Mouse (Mus musculus): ENCODE data around the gene Stra8. TPM values are rescaled to one million over a fixed set of nuclear protein-coding genes. Genes with fewer than 3 reads are reported as not detected.

Gene Stra8
- polyA plus RNA-seq, 1 experiment from 2014 or later = not detected

GRCm38 (mm10) chr6:34906661-34907060 is 13.3 kb upstream of the Stra8 start:
- 92% methylated on average over 4 of the region's 4 CpGs for WGBS
- no peak for DNase-seq (ENCODE audit: extremely low spot score, low spot score)
- H3K9me3 ChIP-seq = no peaks in the 10 kb centered on the region
- H3K27ac ChIP-seq = no peak overlapping the region
- peaks cover 31% of the 10 kb centered on the region for H3K4me1 ChIP-seq
- H3K4me3 ChIP-seq = no peak overlapping the region
- peaks cover 73% of the 10 kb centered on the region for H3K36me3 ChIP-seq (replicated peaks)
- H3K27me3 ChIP-seq (ENCODE audit: poor library complexity, severe bottlenecking) = no peaks in the 10 kb centered on the region

DNA sequence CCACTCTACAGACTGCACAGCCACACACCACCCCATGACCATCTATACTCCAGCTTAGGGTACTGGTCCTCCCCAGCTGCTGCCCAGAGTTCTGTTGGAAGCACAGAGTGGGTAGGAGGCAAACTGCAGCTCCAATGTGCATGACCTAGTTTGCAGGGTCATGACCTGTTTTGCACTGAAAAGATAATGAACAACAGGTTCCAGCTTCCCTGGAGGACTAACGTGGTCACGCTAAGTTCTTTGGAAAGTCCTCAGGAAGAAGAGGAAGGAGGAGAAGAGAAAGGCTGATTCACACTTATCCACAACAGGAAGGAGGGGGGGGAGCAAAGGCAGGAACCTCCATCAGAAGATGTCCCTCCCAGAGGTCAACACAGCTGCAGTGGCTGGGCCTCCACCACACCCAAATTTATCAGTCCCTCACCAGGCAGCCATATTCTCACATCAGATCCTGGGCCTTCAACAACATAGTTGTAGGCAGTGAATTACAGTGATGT is 12.8 kb upstream of the Stra8 start:
- Histone ChIP-seq H3K27ac (no peak overlapping the region), H3K36me3 (replicated peaks) (peaks cover 68% of the 10 kb centered on the region), H3K27me3 (ENCODE audit: poor library complexity, severe bottlenecking) (no peaks in the 10 kb centered on the region), H3K9me3 (no peaks in the 10 kb centered on the region), H3K4me1 (peaks cover 29% of the 10 kb centered on the region), H3K4me3 (no peak overlapping the region)
- 64% methylated on average over 2 of the region's 2 CpGs for WGBS
- DNase-seq (ENCODE audit: extremely low spot score, low spot score) = no peak

GRCm38 (mm10) chr6:34907696-34908260 is 12.2 kb upstream of the Stra8 start:
- Histone ChIP-seq H3K4me1 (peaks cover 28% of the 10 kb centered on the region), H3K27ac (0 out of 2 replicates have a peak overlapping the region, but pooled peaks have one; percentile 16), H3K27me3 (ENCODE audit: poor library complexity, severe bottlenecking) (no peaks in the 10 kb centered on the region), H3K36me3 (replicated peaks) (peaks cover 62% of the 10 kb centered on the region), H3K9me3 (no peaks in the 10 kb centered on the region), H3K4me3 (no peak overlapping the region)
- DNase-seq (ENCODE audit: extremely low spot score, low spot score) = no peak
- 87% methylated on average over 18 of the region's 18 CpGs for WGBS

GRCm38 (mm10) chr6:34909631-34910345 is 10.2 kb upstream of the Stra8 start:
- Histone ChIP-seq H3K36me3 (replicated peaks) (peaks cover 41% of the 10 kb centered on the region), H3K27me3 (ENCODE audit: poor library complexity, severe bottlenecking) (no peaks in the 10 kb centered on the region), H3K4me1 (peaks cover 28% of the 10 kb centered on the region), H3K9me3 (no peaks in the 10 kb centered on the region), H3K4me3 (peak overlapping the region; percentile 82), H3K27ac (peak overlapping the region; percentile 92)
- 54% methylated on average over 8 of the region's 8 CpGs for WGBS
- no peak for DNase-seq (ENCODE audit: extremely low spot score, low spot score)

DNA sequence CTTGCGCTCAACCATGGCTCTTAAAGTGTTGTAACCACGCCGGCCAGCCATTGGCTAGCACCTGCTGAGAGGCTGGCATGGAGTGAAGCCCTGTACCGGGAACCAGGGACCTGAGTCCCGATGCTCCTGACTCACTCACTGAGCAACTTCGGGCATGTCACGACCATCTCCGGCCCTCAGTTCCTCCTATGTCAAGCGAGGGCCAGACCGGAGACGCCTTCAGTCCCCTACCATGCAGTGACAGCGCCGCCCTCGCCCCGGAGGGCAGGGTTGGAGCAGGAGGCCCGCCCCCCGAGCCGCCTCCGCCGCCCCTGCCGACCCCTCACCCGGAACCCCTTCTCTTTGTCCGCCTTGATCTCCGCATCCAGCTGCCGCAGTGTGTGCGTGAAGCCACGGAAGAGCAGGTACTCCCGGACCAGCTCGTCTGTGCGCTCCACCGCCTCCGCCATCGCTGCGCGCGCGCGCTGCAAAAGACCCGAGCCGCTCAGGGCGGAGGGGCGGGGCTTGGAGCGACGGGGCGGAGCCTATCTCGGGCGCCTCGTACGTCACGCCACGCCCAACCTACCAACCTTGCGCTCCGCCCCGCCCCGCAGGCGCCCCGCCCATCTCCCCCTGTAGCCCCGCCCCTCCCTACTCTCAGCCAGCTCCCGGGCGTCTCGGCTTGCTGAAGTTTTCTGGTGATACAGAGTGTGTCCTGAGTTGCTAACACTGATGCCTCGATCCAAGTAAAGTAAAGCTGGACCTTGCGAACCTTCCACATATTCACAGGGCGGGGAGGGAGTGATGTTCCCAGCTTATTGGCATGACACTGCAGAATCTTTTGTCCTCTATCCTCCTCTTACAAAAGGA is 9.4 kb upstream of the Stra8 start, which contains the start of gene Wdr91:
TSS of gene Wdr91 (minus strand) at position 506 of the 849 bp plus-strand sequence.
- Histone ChIP-seq H3K4me1 (peaks cover 28% of the 10 kb centered on the region), H3K4me3 (peak within 1 kb of the TSS; percentile 82), H3K27me3 (ENCODE audit: poor library complexity, severe bottlenecking) (no peaks in the 10 kb centered on the region), H3K36me3 (replicated peaks) (peaks cover 33% of the 10 kb centered on the region), H3K27ac (peak within 1 kb of the TSS; percentile 92), H3K9me3 (no peaks in the 10 kb centered on the region)
- peak; percentile 95 for DNase-seq (ENCODE audit: extremely low spot score, low spot score)
- WGBS = under 1% methylated on average over 64 of the region's 64 CpGs

DNA sequence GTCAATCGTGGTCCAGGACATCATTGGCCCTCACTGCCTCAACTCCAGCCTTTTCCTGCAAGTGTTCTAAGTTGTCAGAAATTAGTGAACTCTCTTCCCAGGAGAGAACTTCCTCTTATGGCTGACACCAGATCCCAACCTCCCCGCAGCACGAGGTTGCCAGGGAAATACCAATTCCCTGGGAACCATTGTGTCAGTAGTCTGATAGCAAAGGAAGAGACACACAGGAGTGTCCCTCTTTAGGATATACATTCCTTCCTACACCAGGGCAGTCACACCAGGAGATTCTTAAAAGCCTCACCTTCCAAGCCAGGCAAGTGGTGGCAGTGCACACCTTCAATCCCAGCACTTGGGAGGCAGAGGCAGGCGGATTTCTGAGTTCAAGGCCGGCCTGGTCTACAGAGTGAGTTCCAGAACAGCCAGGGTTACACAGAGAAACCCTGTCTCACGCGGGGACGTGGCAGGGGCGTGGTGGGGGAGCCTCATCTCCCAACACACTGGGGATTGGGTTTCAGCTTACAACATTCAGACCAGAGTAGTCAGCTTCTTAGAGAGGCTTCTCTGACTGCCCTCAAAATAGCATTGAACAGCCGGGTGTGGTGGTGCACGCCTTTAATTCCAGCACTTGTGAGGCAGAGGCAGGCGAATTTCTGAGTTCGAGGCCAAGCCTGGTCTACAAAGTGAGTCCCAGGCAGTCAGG is 6.5 kb upstream of the Stra8 start:
- no peaks in the 10 kb centered on the region for H3K27me3 ChIP-seq (ENCODE audit: poor library complexity, severe bottlenecking)
- WGBS = 88% methylated on average over 13 of the region's 13 CpGs
- DNase-seq (ENCODE audit: extremely low spot score, low spot score) = no peak
- H3K4me1 ChIP-seq = peaks cover 16% of the 10 kb centered on the region
- no peak overlapping the region for H3K27ac ChIP-seq
- no peak overlapping the region for H3K4me3 ChIP-seq
- 0 out of 2 replicates have a peak, but pooled peaks cover 7% of the 10 kb centered on the region for H3K36me3 ChIP-seq (replicated peaks)
- no peaks in the 10 kb centered on the region for H3K9me3 ChIP-seq

DNA sequence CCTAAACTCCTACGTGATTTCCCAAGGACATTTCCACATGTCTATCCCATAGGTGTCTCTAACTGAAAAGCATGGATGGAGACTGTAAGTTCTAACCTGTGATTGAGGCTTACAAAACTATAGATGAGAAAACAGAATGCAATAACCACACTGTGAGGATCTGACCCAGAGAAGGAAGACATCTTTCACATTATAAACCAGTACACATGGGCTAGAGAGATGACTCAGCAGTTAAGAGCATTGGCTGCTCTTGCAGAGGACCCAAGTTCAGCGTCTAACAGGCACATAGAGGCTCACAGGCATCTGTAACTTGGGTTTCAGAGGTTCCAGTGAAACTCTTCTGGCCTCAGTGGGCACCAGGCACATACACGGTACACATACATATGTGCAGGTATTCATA is 5.5 kb upstream of the Stra8 start:
- DNase-seq (ENCODE audit: extremely low spot score, low spot score) = no peak
- H3K36me3 ChIP-seq (replicated peaks) = no peaks in the 10 kb centered on the region
- no peaks in the 10 kb centered on the region for H3K9me3 ChIP-seq
- no peak overlapping the region for H3K4me3 ChIP-seq
- peaks cover 23% of the 10 kb centered on the region for H3K4me1 ChIP-seq
- H3K27ac ChIP-seq = no peak overlapping the region
- no peaks in the 10 kb centered on the region for H3K27me3 ChIP-seq (ENCODE audit: poor library complexity, severe bottlenecking)
- 83% methylated on average over 3 of the region's 3 CpGs for WGBS

DNA sequence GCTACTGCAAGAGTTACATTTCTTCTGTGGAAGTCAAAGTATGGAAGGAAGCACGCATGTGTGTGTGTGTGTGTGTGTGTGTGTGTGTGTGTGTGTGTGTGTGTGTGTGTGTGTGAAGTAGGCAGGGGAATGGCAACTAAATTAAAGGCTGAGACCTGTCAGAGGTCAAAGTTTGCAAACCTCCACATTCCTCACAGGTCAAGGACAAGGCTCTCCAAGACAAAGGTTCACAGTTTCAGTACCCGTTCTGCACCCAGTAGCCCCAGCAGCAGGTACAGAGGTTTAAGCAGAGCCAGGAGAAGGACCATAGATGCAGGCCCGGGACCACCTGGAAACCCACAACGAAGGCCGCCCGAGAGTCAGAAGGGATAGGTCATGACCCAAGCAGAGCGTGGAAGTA is 817 bp upstream of the Stra8 start:
- DNase-seq (ENCODE audit: extremely low spot score, low spot score) = no peak
- no peaks in the 10 kb centered on the region for H3K27me3 ChIP-seq (ENCODE audit: poor library complexity, severe bottlenecking)
- no peak overlapping the region for H3K27ac ChIP-seq
- H3K4me1 ChIP-seq = peaks cover 19% of the 10 kb centered on the region; the same call in 1 of the 2 replicates
- H3K9me3 ChIP-seq = no peaks in the 10 kb centered on the region
- 81% methylated on average over 7 of the region's 7 CpGs for WGBS
- H3K4me3 ChIP-seq = no peak overlapping the region
- no peaks in the 10 kb centered on the region for H3K36me3 ChIP-seq (replicated peaks)

DNA sequence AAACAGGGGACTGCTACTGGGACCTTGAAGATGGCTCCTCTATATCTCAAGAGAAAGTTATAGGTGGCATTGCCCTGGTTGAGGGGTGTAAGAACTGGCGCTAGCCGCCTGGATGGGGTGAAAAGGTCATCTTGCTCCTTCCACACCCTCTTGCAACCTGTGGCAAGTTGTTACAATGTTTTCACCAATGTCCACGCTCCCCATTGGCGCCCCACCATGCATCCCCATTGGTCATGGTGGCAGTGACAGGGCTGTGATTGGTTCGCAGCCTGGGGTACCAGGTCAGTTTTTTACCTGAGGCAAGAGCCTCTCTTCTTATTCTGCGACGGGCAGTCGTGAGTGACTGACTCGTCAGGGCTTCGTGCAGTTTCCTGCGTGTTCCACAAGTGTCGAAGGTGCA is 668 bp downstream of the Stra8 start:
- Histone ChIP-seq H3K36me3 (replicated peaks) (no peaks in the 10 kb centered on the region), H3K27ac (no peak overlapping the region), H3K9me3 (no peaks in the 10 kb centered on the region), H3K4me3 (no peak overlapping the region), H3K27me3 (ENCODE audit: poor library complexity, severe bottlenecking) (no peaks in the 10 kb centered on the region), H3K4me1 (peaks cover 19% of the 10 kb centered on the region; the same call in 1 of the 2 replicates)
- WGBS = 94% methylated on average over 12 of the region's 12 CpGs
- no peak for DNase-seq (ENCODE audit: extremely low spot score, low spot score)

DNA sequence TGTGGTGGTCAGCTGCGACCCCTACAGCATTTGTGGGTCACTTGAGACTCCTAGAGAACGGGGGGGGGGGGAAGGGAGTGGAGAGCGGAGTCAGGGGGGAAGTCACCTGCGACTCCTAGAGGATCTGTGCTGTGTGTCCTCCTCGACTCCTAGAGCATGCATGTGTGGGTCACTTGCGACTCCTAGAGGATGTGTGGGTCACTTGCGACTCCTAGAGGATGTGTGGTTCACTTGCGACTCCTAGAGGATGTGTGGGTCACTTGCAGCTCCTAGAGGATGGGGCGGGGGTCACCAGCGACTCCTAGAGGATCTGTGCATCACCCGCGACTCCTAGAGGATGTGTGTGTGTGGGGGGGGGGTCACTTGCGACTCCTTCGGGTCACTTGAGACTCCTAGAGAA is 2.0 kb downstream of the Stra8 start:
- Histone ChIP-seq H3K36me3 (replicated peaks) (no peaks in the 10 kb centered on the region), H3K27me3 (ENCODE audit: poor library complexity, severe bottlenecking) (no peaks in the 10 kb centered on the region), H3K9me3 (no peaks in the 10 kb centered on the region), H3K4me3 (no peak overlapping the region), H3K27ac (no peak overlapping the region), H3K4me1 (peaks cover 19% of the 10 kb centered on the region; the same call in 1 of the 2 replicates)
- 57% methylated on average over 14 of the region's 14 CpGs for WGBS
- peak; percentile 42 for DNase-seq (ENCODE audit: extremely low spot score, low spot score)

DNA sequence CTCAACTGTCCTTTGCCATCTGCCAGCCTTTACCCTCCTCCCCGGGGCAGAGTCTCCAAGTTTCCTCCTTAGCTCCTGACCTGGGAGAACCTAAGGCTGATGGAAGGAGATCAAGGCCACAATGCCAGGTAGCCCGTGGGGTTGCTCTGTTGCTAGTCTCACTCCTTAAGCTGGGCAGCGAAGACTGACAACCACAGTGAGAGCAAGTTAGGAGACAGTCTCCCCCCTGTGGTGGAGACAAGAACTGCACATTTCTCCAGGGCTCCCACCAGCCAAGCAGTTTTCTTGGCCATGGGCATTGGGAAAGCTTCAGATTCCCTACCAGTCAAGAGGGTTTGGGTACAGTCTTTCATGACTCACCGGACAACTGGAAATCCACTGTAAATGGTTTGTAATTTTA is 7.2 kb downstream of the Stra8 start:
- Histone ChIP-seq H3K4me3 (no peak overlapping the region), H3K27me3 (ENCODE audit: poor library complexity, severe bottlenecking) (no peaks in the 10 kb centered on the region), H3K4me1 (no peaks in the 10 kb centered on the region), H3K27ac (no peak overlapping the region), H3K9me3 (no peaks in the 10 kb centered on the region), H3K36me3 (replicated peaks) (no peaks in the 10 kb centered on the region)
- 37% methylated on average over 4 of the region's 4 CpGs for WGBS
- DNase-seq (ENCODE audit: extremely low spot score, low spot score) = peak; percentile 62

DNA sequence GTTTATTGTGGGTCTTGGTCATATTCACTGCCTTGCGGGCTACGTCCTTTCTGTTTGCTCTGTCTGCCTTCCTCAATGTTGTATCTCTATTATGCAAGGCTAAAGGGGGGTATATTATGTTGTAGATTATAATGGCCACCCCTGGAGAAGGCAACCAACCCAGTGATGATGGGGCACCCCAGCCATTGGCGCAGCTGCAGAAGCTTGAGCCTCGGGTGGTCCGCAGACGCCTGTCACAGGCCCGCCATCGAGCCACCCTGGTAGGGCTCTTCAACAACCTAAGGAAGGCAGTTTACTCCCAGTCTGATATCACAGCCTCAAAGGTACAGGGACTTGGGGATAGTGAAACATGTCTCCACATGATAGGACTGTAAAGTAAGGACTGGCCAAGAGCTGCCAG is 7.6 kb downstream of the Stra8 start:
- H3K36me3 ChIP-seq (replicated peaks) = no peaks in the 10 kb centered on the region
- no peak overlapping the region for H3K27ac ChIP-seq
- WGBS = 94% methylated on average over 8 of the region's 8 CpGs
- H3K27me3 ChIP-seq (ENCODE audit: poor library complexity, severe bottlenecking) = no peaks in the 10 kb centered on the region
- DNase-seq (ENCODE audit: extremely low spot score, low spot score) = no peak
- no peaks in the 10 kb centered on the region for H3K4me1 ChIP-seq
- no peaks in the 10 kb centered on the region for H3K9me3 ChIP-seq
- H3K4me3 ChIP-seq = no peak overlapping the region
